Mouse (Mus musculus): ENCODE data around the gene Ttyh1. TPM values are rescaled to one million over a fixed set of nuclear protein-coding genes. Genes with fewer than 3 reads are reported as not detected.
A peak's percentile ranks its signal among the peaks of the same experiment; 100 is the strongest.
"Not testable (repeated sequence)": the region's sequence is repeated elsewhere in the genome, so short reads cannot be mapped to it uniquely, and the experiment has no call there.

Gene Ttyh1
- total and polyA plus RNA-seq, 3 experiments, result 1.5 to 13.3 (median 3.4) TPM

- no peak for DNase-seq
These were observed 24.3 kb downstream of the Ttyh1 start for GRCm38 (mm10) chr7:4143506-4143905.

- no peak for DNase-seq
These were observed 24.8 kb downstream of the Ttyh1 start for GRCm38 (mm10) chr7:4144046-4144445.

- DNase-seq, result no peak
These were observed 25.8 kb downstream of the Ttyh1 start for GRCm38 (mm10) chr7:4144766-4145551.

- DNase-seq, result peak; percentile 82
These were observed 26.5 kb downstream of the Ttyh1 start for GRCm38 (mm10) chr7:4145552-4146190.

DNA sequence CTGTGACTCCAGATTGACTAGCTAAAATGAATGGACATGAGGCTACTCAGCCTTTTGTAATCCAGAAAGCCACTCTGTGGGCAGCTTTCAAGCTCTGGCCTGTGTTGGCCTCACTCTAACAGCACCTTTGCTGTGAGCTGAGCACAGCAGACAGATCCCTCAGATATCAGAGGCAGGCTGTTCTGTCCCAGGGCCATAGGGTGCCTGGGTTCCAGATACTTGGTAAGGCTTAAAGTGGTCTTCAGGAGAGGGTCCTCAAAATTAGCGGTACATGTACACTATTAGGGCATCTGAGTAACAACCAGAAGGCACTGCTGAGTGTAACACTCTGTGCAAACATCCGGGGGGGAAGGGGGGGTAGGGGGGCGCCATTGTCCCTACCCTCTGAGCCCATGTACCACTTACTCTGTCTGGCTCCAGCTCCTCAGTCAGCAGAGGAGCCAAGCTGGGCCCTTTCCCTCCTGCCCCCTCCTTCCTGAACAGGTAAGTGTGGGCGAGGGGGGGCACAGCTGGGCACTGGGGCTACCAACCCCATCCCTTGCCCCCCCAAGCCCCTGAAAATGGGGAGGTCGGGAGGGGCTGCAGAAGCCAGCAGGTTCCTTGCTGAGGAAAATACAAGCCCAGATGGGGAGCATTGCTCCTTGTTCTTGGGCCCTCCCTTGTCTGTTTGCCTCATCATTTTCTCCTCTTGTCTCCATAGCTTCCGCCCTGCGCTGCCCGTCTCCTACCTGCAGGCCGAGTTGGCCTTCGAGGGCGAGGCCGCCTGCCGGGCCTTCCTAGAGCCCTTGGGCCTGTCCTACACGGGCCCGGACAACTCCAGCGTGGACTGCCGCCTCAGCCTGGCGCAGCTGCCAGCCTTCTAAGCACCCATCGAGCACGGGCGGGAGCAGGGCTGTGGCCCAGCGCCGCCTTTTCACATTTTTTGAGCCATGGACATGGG is 27.3 kb downstream of the Ttyh1 start:
- no peak for DNase-seq

DNA sequence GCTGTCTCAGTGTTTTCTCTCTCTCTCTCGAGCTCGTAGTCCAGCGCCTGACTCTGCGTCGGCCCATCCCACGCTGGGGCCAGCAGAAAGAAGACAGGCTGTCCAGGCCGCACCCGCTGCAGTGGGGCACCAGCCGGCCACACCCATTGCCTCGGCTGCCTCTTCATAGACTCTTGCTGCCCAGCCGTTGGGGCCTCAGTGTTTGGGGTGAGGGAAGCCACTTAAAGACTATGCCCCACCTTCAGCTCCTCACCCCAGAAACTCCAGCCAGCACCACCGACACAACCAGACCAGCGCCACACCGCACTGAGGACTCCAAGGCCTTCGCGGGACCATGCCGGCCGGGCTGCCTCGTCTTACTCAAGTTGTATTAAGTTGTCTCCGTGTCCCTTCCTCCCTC is 28.2 kb downstream of the Ttyh1 start:
- no peak for DNase-seq

GRCm38 (mm10) chr7:4147836-4148235 is 28.6 kb downstream of the Ttyh1 start:
- DNase-seq, result no peak

DNA sequence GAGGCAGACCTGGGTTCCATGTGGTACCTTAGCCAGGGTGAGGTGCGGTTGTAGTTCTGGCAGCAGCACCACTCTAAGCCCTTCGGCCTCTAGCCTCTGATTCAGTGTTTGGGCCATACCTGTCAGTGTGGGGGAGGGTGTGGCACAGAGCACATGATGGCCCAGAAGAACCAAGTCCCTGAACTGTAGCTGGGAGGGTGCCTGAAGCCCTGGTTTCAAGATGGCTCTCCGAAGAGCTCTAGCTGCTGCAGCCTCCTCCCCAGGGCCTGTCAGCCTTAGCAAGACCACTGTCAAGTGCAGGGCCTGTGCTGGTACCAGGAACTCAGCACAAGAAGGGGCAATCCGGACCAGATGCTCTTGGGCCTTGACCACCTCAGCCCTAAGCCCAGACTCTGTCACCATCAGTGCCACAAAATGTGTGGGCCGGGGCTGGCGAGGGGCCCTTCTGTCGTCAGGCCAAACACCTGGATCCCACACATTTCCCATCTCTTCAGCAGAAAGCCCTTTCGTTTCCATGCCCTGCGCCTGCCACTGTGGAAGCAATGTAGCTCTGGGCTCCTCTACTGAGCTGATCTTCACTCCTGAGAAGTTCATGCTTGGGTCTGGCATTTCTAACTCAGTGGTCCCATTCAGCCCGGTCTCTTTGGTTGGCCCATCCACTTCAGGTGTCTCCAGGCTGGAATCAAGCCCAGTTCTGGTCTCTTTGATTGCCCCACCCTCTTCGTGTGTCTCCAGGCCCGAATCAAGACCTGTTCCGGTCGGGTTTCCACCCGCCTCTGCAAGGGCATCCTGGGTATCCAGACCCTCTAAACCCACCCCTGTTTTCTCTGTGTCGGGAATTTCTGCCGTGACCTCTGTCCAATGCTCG is 29.4 kb downstream of the Ttyh1 start:
- no peak for DNase-seq

DNA sequence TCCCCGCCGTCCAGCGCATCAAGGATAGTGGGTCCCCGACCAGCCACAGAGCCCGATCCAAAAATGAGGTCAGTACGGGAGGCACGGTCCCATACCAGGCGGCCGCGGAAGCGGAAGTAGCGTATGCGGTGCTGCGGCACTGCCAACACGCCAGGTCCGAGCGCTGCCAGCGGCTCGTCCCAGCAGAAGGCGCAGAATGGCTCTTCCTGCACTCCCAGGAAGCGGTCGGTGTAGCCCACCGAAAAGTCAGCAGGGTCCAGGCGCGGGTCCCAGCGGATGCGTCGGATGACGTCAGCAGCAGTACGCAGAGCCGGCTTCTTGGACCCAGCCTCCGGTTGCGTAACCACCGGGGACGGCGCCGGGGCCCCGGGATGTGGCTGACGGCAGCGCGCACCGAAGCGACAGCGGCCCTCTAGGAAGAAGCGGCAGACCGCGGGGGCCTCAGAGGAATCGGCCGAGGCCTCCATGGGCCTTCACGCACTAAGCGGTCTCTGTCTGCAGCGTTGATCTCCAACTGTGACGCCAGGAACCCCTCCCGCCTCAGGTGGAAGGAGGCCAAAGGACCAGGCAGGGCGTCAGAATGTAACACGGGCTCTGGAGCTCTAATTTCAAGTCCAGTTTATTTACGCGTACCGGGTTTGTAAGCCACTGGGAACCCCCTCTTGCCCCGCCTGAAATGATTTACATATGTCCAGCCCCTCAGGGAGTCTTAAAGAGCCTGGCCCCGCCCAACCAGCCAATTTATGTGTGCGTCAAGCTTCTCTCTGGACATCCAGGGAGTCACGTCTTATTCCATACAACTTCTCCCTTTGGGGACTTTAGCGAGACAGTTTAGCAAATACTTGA is 30.2 kb downstream of the Ttyh1 start:
- peak; percentile 92 for DNase-seq

GRCm38 (mm10) chr7:4150059-4150541 is 30.9 kb downstream of the Ttyh1 start, which contains the start of gene Leng9:
TSS of gene Leng9 (minus strand) at chr7:4150374.
- peak; percentile 65 for DNase-seq

DNA sequence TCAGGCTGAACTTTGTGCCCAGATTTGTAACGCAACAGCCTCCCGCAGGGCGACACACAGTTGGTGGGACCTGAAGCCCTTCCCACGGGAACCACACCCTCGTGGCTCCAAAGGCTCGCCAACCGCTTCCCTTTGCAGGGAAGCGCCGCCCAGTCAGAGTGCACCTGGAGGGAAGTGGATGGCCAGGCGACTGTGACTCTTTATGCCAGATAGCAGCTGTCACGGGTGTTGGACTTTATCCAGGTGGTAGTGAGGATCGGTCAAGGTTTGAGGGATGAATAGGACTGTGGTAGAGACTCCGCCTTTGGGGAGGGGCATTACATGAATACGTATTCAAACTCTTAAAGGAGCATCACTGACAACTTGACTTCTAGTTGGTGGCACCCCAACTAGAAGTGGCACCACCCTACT is 31.6 kb downstream of the Ttyh1 start:
- peak; percentile 89 for DNase-seq

GRCm38 (mm10) chr7:4151241-4151640 is 32.0 kb downstream of the Ttyh1 start:
- no peak for DNase-seq

DNA sequence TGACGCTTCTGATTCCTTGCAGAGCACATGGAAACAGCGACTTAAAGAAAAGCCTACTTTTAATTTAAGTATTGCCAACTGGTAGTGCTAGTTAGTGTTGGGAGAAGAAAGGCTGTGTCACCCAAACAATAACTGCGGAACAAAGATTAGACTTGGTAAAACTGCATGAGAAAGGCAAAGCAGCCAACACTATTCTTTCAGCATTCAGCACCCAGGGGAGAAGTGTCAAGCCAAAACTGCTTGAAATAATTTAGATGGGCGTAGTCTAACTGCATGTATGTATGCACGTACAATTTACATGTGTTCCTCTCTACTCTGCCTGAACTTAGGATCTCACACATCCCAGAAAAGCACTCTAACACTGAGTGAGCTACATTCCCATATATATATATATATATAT is 35.1 kb downstream of the Ttyh1 start:
- no peak for DNase-seq

GRCm38 (mm10) chr7:4154976-4155375 is 35.8 kb downstream of the Ttyh1 start:
- DNase-seq, result no peak

DNA sequence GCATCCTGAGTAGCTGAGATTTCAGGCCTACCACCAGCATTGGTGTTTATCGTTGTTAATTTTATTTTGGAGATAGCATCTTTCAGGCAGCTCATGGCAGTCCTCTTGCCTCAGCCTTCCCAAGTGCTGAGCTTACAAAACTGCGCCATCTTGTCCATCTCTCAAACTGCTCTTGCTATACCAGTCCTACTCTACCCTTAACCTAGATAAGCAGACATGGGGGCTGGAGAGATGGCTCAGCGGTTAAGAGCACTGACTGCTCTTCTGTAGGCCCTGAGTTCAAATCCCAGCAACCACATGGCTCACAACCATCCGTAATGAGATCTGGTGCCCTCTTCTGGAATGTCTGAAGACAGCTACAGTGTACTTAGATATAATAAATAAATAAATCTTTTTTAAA is 42.4 kb downstream of the Ttyh1 start:
- not testable (repeated sequence) for DNase-seq

GRCm38 (mm10) chr7:4163571-4164072 is 44.4 kb downstream of the Ttyh1 start:
- DNase-seq, result peak; percentile 41

- peak; percentile 77 for DNase-seq
These were observed 45.1 kb downstream of the Ttyh1 start, which contains the start of gene Cdc42ep5 for GRCm38 (mm10) chr7:4164090-4164910. TSS of gene Cdc42ep5 (minus strand) at chr7:4164860.

DNA sequence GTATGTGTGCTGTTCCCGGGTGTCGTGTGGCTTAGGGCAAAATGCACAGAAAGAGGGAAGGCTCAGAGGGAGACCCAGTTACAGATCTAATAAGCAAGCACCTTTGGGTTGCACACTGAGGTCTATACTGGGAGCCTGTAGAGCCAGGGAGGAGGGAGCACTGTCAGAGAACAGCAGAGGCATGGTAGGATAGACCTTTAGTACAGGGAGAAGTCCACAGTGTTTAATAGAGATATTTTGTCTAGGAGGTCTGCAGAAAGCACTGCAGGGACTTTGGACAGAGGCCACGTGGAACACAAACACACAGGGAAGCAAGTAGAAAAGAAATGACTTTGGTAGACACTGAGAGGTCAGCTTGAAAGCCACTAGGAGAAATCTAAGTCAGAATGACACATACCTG is 46.1 kb downstream of the Ttyh1 start:
- no peak for DNase-seq

GRCm38 (mm10) chr7:4167098-4167497 is 47.9 kb downstream of the Ttyh1 start:
- peak; percentile 57 for DNase-seq

Measured in adrenal gland, adult 2 months (tissue).